Mouse (Mus musculus): ENCODE data around the gene Sars2.
"Not testable (repeated sequence)": the region's sequence is repeated elsewhere in the genome, so short reads cannot be mapped to it uniquely, and the experiment has no call there.

Gene Sars2

DNA sequence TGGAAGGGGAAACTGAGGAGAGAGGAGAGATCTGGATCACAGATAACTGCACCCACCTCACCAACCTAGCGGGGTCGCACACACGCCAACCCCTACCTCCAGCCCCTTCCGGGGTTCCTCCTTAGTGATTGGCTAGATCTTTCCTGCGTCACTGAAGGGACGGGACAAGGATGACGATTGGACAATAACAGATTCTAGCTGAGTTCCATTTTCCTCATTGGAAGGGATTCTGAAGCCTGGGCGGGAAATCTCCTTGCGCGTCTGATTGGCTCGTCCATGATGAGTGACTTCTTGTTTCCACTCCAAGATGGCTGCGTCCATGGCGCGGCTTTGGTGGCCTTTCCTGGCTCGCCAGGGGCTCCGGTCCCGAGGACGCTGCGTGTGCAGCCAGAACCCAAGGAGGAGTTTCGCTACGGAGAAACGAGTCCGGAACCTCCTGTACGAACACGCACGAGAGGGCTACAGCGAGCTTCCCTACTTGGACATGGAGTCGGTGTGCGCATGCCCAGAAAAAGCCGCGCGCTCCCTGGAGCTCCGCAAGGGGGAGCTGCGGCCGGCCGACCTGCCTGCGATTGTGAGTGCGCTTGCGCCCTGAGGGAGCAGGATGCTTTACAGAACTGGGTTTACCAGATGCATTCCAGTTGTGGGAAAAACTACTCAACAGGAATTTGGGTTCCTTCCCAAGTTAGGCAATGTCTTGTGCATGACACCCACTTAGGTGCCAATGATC, at the start of gene Sars2, which contains the start of gene Mrps12:
TSS of gene Sars2 (plus strand) at position 284 of the 730 bp plus-strand sequence.
TSS of gene Mrps12 (minus strand) at position 112 of the 730 bp plus-strand sequence.
- in situ Hi-C loops (cut with MboI; ENCODE audit: low pct_unique_long_range_greater_than_20kb in 1 of 2, low sequenced_read_pairs in 2 of 2, unreplicated experiment in 1 of 2) = no loop called here

DNA sequence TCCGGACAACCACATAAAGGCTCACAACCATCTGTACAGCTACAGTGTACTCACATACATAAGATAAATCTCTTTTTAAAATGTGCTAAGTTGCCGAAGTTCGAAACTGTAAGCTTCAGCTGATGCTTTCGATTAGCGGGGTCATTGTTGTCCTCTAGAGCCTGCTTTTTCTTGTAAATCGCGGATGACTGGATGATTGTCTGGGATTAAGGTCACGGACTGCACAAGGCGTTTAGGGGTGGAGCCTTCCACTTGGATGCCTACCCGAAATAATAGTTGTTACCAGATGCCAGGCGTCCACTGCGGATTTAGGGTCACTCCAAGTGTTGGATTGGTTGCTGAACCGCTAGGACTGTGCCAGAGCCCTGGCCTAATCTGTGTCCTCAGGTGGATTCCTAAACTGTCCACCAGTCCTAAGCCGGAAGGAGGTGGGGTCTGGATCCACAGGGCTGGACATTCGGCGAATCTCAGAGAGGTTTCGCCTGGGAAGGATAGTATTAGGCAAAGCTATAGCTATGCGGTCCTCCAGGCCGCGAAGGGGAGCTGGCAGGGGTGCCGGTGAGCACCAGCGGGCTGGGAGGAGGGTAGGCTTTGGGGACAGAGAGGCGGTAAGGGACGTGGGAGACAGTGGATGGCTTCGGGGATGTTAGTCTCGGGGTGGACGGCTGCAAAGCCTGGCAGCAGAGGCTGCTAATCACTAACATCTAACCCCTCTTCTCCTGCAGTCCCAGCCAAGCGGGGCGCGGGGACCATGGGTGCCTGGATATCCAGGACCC, 49.1 kb upstream of the Sars2 start, which contains the start of gene Fbxo27:
TSS of gene Fbxo27 (plus strand) at position 305 of the 776 bp plus-strand sequence.
- in situ Hi-C loops (cut with MboI; ENCODE audit: low pct_unique_long_range_greater_than_20kb in 1 of 2, low sequenced_read_pairs in 2 of 2, unreplicated experiment in 1 of 2) = no loop called here

DNA sequence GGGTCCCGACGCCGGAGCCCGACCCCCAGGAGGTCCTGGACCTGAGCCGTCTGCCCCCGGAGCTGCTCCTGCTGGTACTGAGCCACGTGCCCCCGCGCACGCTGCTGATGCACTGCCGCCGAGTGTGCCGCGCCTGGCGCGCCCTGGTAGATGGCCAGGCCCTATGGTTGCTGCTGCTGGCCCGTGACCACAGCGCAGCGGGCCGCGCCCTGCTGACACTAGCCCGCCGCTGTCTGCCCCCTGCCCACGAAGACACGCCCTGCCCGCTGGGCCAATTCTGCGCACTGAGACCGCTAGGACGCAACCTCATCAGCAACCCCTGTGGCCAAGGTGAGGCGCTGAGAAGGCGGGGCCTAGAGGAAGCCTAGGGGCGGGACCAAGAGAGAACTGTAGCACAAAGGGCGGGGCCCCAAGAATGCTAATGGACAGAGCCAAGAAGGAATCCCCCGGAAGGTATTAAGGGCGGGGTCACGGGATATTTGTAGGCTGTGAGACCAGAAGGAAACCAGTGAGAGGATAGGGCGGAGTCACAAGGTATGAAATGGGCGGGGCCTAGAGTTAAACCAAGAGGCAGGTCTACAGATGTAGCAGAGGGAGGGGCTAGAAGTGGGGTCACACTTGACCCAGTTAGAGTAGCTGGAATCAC, 48.3 kb upstream of the Sars2 start:
- in situ Hi-C loops (cut with MboI; ENCODE audit: low pct_unique_long_range_greater_than_20kb in 1 of 2, low sequenced_read_pairs in 2 of 2, unreplicated experiment in 1 of 2) = no loop called here

DNA sequence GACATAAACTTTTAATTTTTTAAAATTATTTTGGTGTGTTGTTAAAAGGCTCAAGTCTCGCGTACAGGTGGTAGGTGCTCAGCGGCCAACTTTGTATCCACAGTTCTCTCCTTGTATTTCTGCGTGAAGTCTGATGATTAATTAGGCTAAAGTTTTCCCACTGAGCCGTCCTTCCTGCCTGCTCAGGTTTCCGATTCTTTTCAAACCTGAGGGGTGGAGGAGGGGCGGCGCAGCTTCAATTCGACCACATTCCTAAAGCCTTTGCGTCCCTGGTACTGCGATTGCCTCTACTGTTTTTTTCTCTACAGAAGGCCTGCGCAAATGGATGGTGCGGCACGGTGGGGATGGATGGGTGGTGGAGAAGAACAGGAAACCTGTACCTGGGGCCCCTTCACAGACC, 47.4 kb upstream of the Sars2 start:
- in situ Hi-C loops (cut with MboI; ENCODE audit: low pct_unique_long_range_greater_than_20kb in 1 of 2, low sequenced_read_pairs in 2 of 2, unreplicated experiment in 1 of 2) = no loop called here

DNA sequence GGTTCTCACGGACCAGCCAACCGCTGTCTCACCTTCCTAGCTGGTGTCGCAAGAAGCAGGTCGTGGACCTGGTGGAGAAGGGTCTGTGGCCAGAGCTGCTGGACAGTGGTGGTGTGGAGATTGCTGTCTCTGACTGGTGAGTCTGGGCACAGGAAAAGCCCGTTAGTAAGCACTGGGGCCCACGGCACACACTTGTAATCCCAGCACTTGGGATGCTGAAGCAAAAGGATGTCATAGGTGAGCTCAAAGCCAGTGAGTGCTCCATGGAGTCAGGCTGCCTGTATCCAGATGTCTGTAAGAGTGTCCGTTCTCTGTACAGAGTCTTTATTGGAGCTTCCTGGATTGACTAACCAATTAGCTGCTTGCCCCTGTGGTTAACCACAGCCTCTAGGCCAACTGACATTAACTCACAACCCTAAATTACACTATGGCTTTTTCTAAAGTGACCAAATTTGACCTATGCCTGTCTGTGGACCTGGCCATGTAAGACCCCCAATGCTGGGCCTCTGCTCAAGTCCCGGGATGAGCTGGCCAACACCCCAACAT, 46.8 kb upstream of the Sars2 start:
- in situ Hi-C loops (cut with MboI; ENCODE audit: low pct_unique_long_range_greater_than_20kb in 1 of 2, low sequenced_read_pairs in 2 of 2, unreplicated experiment in 1 of 2) = no loop called here

DNA sequence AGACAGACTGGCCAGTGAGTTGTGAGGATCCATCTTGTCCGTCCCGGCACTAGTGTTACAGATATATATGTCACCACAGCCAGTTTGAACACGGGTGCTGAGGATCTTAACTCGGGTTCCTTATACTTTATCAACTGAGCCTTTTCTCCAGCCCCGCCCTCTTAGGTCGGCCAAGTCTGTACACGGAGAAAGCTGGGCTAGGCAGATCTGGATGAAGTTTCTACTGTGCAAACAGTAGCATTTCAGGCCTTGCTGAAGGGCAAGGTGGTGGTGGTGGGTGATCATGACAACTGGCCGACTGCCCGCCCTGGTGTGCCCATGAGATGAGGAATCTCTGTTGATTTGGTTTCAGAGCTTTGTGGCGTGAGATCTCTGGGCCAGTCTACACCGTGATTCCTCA, 44.5 kb upstream of the Sars2 start:
- in situ Hi-C loops (cut with MboI; ENCODE audit: low pct_unique_long_range_greater_than_20kb in 1 of 2, low sequenced_read_pairs in 2 of 2, unreplicated experiment in 1 of 2) = no loop called here

DNA sequence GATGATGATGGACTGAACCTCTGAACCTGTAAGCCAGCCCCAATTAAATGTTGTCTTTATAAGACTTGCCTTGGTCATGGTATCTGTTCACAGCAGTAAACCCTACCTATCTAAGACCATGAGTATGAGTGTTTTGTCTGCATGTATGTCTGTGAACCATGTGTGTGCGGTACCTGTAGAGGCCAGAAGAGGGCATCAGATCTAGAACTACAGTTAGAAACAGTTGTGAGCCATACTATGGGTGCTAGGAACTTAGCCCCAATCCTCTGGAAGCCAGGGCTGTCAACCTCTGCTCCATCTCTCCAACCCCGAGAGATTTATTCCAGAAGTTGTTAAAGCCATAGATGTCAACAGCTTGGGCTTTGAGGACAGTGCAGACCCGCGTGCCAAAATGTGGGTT, 41.5 kb upstream of the Sars2 start:
- in situ Hi-C loops (cut with MboI; ENCODE audit: low pct_unique_long_range_greater_than_20kb in 1 of 2, low sequenced_read_pairs in 2 of 2, unreplicated experiment in 1 of 2) = no loop called here

DNA sequence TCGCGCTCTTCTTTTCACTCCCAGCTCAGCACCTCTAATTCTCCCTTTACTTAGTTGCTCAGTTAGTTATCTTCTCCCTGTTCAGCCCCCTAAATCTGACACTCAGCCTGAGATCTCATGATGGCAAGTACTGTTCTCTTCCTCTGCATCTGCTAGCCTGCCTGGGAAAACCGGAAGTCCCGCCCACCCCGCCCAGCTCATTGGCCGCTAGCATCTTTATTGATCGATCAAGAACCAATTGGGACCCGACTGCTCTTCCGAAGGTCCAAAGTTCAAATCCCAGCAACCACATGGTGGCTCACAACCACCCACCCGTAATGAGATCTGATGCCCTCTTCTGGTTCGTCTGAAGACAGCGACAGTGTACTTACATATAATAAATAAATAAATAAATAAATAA, 40.5 kb upstream of the Sars2 start:
- in situ Hi-C loops (cut with MboI; ENCODE audit: low pct_unique_long_range_greater_than_20kb in 1 of 2, low sequenced_read_pairs in 2 of 2, unreplicated experiment in 1 of 2) = not testable (repeated sequence)

DNA sequence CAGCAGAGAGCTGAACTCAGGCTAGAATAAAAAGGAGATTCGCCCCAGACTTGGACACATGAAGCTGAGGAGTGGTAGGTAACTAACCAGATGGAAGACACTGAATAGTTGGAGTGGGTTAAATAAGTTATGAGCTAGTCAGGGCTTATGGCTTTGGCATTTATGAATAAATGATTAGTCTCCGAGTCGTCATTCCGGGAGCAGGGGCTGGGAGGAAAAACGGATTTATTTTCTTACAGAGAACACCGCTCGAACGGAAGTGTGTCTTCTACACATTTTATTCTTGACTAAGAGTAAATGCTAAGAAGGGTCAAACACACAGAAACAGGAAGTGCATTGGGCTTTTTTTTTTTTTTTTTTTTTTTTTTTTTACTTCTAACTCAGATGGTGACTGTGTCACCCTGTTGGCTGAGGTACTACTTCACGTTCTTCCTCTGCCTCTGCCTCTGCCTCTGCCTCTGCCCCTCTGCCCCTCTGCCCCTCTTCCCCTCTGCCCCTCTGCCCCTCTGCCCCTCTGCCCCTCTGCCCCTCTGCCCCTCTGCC, 39.1 kb upstream of the Sars2 start:
- in situ Hi-C loops (cut with MboI; ENCODE audit: low pct_unique_long_range_greater_than_20kb in 1 of 2, low sequenced_read_pairs in 2 of 2, unreplicated experiment in 1 of 2) = no loop called here

DNA sequence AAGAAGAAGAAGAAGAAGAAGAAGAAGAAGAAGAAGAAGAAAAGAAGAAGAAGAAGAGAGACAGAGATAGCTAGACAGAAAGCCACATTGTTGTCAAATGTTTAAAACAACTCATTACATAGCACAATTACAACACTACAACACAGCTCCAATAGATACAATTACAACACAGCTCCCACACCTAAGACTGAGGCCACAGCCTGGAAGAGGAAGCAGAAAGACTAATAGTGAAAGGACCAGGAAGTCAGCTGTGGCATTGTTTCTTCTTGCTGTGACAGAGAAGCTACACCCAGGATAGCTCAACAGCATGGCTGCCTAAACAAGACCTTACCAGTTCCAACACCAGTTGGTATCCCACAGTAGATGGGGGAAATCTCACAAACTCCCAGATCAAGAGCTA, 32.3 kb upstream of the Sars2 start:
- in situ Hi-C loops (cut with MboI; ENCODE audit: low pct_unique_long_range_greater_than_20kb in 1 of 2, low sequenced_read_pairs in 2 of 2, unreplicated experiment in 1 of 2) = no loop called here

DNA sequence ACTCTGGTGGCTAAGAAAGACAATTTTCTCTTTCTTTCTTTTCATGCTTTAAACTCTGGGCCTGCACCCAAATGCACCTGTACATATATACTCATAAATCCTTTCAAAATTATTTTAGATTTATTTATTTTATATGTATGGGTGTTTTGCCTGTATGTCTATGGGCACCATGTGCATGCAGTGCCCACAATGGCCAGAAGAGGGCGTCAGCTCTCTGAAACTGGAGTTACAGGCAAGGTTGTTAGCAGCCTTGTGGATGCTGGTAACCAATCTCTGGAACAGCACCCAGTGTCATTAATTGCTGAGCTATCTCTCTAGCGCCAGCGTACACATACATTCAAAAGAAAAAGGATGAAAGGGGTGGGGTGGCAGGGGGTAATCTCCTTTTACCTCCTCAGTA, 30.8 kb upstream of the Sars2 start:
- in situ Hi-C loops (cut with MboI; ENCODE audit: low pct_unique_long_range_greater_than_20kb in 1 of 2, low sequenced_read_pairs in 2 of 2, unreplicated experiment in 1 of 2) = no loop called here

DNA sequence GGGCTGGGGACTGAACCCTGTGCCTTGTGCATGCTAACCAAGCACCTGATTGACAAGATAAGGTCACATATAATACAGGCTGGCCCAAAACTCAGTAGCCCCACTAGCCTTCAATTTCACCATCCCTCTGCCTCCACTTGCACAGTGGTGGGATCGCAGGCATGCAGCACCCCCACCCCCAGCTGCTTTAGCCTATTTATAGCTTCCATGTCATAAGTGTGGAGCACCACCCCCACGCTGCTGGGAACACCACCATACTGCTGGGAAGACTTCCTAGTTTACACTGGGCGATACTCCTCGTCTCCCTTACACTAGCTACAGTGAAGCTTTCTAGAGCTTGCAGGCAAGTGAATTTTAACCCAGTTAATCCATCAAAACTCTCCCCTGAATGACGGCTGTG, 27.1 kb upstream of the Sars2 start:
- in situ Hi-C loops (cut with MboI; ENCODE audit: low pct_unique_long_range_greater_than_20kb in 1 of 2, low sequenced_read_pairs in 2 of 2, unreplicated experiment in 1 of 2) = no loop called here

DNA sequence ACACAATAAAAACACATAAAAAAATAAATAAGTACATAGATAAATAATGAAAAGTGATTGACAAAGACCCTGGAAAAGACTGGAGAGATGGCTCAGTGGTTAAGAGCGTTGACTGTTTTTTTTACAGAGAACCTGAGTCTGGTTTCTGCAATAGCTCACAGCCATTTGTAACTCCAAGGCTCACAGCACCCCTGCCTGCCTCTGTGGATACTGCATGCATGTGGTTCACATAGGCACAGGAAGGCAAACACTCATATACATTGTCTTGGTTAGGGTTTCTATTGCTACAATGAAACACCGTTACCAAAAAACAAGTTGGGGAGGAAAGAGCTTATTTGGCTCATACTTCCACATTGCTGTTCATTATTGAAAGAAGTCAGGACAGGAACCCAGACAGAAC, 26.2 kb upstream of the Sars2 start:
- in situ Hi-C loops (cut with MboI; ENCODE audit: low pct_unique_long_range_greater_than_20kb in 1 of 2, low sequenced_read_pairs in 2 of 2, unreplicated experiment in 1 of 2) = no loop called here

DNA sequence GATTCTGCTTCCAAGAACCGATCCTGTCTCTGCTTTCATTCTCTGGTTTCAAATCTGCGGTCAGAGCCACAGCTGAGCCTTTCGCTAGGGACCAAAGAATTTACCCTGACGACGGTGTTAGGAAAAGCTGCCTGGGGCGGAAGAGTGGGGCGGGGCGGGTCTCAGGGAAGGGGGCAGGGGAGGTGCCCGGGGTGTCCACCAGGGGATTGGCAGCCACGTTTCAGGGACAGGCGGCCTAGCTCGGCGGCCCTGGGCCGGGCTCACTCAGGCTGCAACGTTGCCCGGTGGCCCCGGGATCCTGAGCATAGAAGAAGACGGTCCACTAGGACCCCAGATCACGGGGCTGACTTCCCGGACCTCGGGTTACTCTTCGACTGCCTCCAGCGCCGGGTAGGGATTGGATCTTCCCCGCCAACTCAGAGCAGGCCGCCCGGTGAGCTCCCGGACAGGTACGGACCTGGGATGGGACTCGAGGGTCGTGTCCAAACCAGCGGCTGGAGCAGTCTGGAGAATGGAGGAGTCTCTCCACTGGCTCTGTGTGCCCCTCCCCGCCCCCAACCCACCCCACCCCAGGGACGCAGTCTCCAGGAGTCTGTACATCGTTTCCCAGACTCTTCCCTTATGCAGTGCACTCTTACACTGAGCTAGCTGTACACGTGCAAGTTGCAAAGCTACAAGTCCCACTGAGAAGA, 25.1 kb upstream of the Sars2 start, which contains the start of gene Fbxo17:
TSS of gene Fbxo17 (plus strand) at position 215 of the 692 bp plus-strand sequence.
- in situ Hi-C loops (cut with MboI; ENCODE audit: low pct_unique_long_range_greater_than_20kb in 1 of 2, low sequenced_read_pairs in 2 of 2, unreplicated experiment in 1 of 2) = no loop called here

DNA sequence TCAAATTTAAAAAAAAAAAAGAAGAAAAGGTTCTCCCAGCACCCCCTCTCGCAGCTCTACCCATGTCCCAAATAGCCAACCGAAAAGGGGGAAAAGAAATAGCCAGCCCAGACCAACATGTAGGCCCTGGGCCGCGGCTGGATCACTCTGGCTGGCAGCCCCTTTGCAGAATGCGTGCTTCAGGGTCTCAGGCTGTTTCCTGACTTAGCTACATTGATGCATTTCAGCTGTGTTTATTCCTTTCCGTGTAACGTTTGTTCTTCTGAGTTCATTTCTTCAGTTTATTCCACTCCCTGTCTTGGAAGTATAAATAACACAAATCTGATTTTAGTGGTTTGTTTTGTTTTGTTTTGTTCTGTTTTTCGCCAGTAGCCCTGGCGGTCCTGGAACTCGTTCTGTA, 24.1 kb upstream of the Sars2 start:
- in situ Hi-C loops (cut with MboI; ENCODE audit: low pct_unique_long_range_greater_than_20kb in 1 of 2, low sequenced_read_pairs in 2 of 2, unreplicated experiment in 1 of 2) = no loop called here

DNA sequence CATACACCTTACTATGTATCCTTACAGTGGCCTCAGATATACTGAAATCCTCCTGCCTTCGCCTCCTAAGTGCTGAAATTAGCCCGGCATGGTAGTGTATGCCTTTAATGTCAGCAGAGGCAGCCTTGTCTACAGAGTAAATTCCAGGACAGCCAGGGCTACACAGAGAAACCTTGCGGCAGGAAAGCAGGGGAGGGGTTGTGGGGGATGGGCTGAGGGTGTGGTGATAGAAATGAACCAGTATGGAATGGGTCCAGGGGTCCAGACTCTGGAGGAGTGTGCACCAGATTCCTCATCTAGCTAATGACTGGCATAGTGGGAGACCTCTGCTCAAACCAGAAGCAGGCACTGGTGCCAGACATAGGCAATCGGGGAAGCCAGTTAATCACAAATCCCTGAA, 22.6 kb upstream of the Sars2 start:
- in situ Hi-C loops (cut with MboI; ENCODE audit: low pct_unique_long_range_greater_than_20kb in 1 of 2, low sequenced_read_pairs in 2 of 2, unreplicated experiment in 1 of 2) = no loop called here

DNA sequence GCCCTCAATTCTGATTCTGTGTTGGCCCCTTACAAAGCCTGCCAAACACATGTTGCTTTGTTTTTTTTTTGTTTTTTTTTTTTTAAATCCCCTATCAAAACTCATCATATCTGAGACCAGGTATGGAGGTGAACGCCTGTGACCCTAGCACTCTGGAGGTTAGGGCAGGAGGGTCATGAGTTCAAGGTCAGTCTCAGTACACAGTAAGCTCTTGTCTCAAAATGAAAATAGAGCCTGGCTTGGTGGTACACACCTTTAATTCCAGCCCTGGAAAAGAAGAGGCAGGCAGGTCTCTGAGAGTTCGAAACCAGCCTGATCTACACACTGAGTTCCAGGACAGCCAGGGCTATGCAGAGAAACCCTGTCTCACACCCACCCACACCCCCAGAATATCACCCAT, 22.1 kb upstream of the Sars2 start:
- in situ Hi-C loops (cut with MboI; ENCODE audit: low pct_unique_long_range_greater_than_20kb in 1 of 2, low sequenced_read_pairs in 2 of 2, unreplicated experiment in 1 of 2) = loop anchor here in 1 of 2 experiments (10.0 kb wide), 1 partner anchor 105 kb away; no protein-coding TSS in a partner anchor

Measured in mouse embryonic stem cell (cell line).